Mouse (Mus musculus): Measurements from ENCODE around the gene Mag.
"Not testable (repeated sequence)": the region's sequence is repeated elsewhere in the genome, so short reads cannot be mapped to it uniquely, and the experiment has no call there.

Mag gene

DNA sequence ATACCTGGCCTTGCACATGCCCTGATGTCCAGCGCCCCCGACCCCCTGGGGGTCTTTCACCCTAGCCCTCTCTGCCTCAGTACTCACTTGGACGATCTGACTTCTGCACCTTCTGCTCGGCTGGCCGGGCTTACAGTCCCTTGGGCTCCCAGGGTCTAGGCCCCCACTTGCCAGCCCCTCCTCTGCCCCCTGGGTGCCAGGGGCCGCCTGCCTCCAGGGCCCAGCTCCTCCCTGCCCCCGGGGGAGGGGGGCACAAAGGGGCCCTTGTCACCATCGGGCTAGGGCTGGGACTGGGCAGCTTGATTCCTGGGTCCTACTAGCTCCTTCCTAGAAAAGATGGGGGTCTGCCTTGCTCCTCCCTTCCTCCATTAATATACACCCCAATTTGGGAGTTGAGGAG is at the start of gene Mag:
Gene Mag, minus strand, starts transcription at position 142 of the 400 bp plus-strand sequence.
- no peak for DNase-seq (ENCODE audit: low read depth)

DNA sequence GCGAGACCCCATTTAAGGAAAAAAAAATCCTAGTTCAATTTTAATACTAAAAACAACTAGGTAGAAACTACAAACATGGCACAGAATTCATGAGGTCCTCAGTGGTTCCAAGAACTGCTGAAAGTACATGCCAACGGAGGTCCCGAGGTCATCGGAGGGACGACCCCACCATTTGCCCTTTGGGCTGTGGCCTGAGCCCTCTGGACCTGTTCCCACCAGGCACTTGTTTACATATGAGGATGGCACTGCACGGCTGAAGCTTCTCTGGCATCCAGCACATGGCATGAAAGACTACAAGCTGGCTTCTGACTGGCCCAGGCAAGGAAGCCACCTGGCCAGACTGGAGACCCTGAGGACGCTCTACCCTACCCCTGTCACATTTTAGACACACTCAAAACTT is 49.7 kb upstream of the Mag start:
- DNase-seq (ENCODE audit: low read depth) = no peak

DNA sequence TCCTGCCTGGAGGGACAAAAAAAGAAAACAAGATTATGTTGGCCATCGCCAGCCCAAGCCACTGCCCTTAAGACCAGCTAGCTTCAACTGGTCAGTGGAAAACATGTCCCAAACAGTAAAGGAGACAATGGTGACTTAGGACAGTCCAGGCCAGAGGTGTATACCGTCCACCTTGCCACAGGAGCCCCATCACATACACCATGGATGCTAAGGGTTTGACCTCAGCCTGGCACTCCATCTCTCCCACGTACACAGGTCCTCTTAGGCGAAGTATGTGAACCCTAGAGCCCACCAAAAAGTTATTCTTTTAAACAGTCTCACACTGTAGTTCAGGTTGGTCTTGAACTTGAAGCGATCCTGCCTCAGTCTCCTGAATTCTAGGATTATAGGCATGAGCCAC is 48.2 kb upstream of the Mag start:
- no peak for DNase-seq (ENCODE audit: low read depth)

DNA sequence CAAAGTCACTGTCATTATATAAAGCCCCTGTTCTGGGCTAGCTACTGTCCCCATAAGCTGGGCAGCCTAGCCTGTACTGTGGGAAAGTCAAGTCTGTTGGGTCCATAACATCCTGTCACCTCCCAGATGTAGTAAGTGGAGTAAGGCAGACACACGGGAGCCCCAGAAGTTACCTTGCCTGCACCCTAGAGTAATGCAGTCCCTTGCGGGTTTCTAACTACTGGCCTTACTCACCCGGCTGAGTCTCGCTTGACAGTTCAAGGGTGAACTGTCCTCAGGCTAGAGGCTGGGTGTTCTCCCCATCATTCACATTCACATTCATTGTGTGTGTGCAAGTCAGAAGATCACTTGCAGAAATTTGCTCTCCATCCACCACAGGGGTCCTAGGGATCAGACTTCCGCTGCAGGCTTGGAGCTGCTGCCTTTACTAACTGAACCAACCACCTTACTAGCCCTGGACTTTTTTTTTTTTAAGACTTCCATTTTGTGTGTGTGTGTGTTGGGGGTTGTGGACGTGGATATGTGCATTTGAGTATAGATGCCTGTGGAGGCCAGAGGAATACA is 45.2 kb upstream of the Mag start:
- no peak for DNase-seq (ENCODE audit: low read depth)

DNA sequence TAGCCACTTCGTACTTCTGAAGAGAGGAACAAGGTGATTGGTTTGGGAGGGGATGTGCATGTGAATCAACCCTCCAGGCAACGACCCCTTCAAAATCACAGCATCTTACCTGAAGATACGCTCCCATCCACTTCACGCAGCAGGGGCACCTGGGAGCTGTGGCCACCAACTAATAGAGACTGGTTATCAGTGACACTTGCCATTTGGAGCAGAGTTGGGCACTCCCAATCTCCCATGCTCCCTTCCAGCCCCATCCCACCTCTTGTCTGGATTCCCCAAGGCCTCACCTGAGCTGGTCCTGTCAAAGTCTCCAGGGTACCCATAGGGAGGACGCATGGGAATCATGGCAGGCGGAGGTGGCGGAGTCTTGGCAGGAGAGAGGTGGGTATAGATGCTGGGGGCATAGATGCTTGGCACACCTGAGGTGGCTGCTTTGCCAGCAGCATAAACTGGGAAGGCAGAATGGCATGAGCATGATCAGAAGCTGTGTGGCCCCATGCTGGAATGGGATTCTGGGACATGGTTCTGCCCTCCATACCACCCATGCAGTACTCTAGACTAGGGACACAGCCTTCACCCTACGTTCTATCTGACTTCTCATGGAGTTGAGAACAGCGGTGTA is 44.3 kb upstream of the Mag start:
- no peak for DNase-seq (ENCODE audit: low read depth)

DNA sequence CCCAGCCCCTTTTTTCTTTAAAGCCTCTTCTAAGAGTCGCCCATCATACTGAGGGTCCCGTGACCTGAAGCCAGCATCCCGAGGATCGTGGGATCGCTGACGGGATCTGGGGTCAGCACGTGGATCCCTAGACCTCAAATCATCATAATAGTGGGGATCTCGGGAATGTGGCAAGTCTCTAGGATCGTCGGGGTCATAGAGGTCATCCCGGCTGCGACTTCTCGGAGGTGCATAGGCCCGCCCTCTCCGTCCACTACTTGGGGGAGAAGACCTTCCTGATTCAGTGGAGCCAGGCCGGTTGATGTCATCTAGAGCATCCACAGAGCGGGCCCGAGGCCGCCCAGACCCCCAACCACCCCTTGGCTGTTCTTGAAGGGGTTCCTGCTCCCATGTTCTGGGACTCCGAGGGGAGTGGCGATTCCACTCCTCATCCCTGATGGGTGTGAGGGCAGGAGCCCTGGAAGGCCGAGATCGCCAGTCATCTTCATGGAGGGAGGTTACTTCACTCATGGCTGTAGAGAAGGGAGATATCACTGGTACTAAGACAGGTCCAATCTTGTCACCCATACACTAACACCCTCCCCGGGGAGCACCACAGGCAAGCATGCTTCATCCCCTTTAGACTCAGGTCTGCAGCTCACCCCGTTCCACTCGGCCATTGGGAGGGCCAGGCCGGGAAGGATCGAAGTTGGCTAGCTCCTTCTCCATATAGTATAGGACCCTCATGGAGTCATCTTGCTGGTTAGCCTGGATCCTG is 43.6 kb upstream of the Mag start:
- DNase-seq (ENCODE audit: low read depth) = no peak

DNA sequence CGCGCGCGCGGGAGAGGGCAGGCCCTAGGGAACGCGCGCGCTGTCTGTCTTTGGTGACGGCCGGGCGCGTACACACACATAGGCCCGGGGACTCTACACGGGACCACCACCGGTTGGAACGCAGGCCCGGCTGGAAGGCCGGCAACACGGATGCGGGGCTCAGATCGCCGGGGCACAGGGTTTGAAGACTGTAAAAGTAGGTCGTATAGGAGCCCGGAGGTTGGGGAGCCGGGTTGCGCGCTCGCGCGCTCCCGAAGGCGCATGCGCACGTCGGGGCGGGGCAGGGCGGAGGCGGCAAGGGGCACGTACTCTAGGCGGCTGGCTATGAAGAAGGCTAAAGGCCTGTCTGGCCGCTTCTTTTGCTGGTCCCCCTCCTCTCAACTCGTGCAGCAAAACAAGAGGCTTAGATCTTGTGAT is 42.7 kb upstream of the Mag start:
- peak; percentile 70 for DNase-seq (ENCODE audit: low read depth)

DNA sequence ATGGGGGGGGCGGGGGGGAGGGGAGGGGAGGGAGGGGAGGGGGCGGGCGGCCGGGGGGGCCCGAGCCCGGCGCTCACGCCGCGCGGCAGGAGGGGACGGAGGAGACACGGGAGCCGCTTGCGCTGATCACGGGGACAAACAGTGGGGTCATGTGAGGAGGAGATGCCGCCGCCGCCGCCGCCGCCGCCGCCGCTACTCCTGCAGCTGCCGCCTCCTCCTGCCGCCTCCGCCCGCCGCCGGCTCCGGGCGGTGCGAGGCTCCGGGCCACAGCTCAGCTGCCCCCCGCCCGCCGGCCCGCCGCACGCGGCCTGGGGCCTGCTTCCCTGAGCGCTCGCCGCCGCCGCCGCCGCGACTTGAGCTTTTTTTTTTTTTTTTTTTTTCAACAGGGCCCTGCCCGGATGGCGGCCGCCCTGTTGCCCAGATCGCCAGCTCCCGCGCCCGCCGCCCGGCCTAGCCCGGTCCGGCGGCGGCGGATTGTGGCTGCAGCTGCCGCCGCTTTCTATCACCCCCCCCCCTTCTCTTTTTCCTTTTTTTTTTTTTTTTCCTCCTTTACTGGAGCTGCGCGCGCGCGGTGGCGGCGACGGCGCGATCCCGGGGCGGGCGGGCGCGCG is 42.2 kb upstream of the Mag start, which contains the start of gene Usf2:
Gene Usf2, minus strand, starts transcription at position 48 of the 611 bp plus-strand sequence.
- no peak for DNase-seq (ENCODE audit: low read depth)

DNA sequence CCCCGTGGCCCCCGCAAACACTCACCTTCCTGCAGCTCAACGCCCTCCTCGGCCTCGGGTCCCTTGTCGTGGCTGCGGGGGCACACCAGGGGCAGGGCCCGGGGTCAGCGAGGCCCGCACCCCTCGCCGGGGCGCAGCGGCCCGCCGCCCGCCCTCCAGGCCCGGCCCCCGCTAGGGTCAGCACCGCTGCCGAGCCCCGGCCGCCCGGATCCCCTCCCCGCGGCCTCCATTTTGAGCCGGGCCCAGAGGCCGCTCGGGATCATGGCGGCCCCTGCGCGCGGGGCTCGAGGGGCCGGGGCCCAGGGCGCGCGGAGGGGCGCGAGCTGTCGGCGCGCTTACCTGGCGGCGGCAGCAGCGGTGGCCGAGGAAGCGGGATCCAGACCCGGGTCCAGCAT is 41.7 kb upstream of the Mag start:
- no peak for DNase-seq (ENCODE audit: low read depth)

DNA sequence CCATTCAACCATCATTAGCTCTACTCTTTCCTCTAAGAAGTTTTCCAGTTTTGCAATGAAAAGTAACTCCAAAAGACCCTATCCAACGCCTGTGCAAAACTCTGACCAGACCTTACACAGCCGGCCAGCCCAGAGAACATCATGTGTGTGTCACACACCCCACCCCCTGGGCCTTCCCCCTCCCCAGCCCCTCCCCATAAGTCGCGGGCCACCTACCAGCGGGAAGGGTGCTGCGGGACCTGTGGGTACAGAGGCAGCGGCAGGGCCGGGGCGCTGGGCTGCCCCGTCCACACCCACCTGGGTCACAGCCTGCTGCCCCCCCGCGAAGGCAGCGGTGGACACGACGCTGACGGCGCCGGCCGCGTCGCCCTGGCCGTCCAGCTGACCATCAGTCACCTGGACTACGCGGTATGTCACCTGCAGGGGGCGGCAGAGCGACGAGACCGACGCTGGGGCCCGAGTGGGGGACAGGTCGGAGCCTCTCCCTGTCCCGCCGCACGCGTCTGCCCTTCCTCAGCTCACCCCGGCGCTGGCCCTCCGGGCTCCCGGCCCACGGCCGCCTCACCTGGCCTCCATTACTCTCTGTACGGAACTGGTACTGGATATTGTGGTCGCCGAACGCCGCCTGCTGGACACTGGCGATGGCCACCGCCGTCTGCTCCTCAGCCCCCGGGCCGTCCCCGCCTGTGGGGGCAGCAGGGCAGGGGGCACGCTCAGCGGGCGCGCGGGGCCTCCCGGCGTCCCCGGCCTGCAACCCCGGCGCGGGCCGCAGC is 41.1 kb upstream of the Mag start:
- peak; percentile 49 for DNase-seq (ENCODE audit: low read depth)

DNA sequence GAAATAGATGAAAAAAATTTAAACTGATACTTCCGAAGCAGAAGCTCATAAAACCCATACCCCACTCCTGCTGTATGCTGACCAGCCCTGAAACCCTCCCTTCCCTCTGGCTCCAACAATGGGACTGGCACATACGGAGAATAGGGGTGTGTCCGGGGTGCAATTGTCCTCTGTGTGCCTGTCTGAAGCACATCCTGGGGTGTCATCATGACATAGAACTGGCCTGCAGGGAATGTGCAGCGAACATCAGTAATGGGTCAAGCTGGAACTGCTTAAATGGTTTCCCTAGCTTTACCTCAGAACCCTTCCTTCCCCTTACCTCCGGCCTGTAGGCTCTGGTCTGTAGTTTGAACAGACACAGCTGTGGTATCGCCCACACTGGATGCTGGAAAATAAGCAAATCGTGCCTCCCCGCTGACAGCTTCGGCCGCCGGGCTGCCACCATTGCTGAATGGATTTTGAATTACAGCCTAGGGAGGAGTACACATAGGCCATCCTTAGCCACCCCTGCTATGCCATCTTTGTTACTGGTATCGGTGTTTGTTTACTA is 40.4 kb upstream of the Mag start:
- DNase-seq (ENCODE audit: low read depth) = no peak

DNA sequence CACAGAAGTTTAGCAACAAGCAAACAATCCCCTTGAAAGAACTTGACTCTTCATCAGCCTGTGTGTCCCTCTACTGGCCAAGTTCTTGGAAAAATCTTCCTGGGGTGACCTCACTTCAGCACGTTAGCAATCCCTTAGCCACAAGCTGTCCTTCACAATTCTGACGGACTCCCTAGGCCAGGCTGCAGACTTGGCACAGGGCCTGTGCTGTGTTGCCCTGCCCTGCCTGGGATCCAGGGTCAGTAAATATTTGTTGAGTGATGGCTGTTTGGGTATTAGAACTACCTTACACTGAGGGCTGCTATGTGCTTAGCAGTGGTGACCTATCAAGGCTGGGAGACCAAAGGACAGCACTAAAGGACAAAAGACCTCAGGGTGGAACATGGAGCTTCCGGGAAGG is 39.4 kb upstream of the Mag start:
- DNase-seq (ENCODE audit: low read depth) = no peak

DNA sequence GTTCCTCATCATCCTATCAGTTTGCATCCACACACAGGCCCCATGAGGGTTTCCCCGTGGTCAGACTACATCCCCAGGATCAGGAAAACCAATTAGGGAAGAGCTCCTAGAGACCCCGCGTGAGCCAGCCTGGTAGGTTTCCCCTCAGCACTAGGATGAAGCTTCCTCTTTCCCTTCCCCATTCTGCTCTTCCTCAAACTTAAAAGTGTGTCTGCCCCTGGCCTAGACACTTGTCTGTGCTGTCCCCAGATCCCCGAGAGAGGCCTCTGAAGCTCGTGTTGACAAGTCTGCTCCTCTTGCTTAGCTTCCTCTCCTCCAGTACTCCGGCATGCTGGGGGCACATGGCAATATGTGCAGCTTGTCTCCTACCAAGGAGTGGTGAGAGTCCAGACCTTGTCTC is 38.8 kb upstream of the Mag start:
- DNase-seq (ENCODE audit: low read depth) = no peak

DNA sequence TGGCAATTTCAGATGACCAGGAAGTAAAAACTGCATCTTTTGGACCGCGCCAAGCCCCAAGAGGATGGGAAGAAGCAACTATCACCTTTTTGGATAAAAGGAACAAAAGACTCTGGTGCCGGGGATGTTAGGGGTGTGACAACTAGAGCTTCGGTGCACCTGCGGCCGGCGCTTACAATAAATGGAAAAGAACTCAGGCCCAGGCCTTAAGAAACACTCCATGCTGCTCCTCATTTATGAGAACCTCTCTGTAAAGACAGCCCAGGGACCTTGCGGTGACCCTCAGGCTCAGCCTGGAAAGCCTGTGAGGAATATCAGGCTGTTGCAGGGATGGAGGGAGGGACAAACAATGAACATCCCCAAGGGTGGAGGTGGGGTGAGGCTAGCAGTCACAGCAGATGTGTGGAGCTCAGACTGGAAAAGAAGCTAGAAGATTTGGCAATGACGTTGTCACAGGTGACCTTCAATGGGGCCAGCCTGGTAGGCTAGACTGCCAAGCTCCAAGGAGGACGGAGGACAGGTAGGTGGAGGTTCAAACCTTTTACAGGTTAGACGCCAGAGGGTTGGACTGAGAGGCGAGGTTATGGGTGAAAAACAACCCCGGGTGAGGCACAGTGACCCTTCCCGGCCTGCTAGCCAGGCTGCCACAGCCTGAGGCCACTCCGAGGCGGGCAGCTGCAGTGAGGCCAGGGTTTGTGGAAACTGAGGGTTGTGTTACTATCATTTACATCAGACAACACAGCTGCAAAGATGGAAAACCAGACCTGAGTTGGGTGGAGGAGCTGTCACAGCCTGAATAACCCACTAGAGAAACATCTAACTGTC is 38.0 kb upstream of the Mag start:
- no peak for DNase-seq (ENCODE audit: low read depth)

DNA sequence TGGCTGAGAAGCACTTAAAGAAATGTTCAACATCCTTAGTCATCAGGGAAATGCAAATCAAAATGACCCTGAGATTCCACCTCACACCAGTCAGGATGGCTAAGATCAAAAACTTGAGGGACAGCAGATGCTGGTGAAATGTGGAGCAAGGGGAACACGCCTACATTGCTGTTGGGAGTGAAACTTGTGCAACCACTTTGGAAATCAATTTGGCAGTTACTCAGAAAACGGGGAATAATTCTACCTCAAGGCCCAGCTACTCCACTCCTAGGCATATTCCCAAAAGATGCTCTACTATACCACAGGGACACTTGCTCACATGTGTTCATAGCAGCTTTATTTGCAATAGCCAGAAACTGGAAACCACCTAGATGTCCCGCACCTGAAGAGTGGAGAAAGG is 35.2 kb upstream of the Mag start:
- not testable (repeated sequence) for DNase-seq (ENCODE audit: low read depth)

DNA sequence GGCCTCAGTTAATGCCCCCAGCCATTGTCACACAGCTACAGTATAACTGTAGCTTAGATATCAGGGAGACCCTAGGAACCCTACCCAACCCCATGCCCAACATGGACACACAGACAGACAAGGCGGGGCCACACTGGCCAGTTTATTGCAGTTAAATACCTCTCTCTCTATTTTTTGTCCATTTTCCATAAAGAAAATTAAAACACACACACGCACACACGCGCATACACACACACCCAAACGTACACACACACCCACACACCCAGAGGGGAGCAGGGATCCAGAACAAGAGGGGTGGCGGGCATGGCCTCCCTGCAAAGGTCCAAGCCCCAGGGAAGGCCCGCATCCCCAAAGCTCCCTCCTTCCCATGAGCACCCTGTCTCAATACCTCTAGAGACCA is 31.2 kb upstream of the Mag start:
- DNase-seq (ENCODE audit: low read depth) = no peak

DNA sequence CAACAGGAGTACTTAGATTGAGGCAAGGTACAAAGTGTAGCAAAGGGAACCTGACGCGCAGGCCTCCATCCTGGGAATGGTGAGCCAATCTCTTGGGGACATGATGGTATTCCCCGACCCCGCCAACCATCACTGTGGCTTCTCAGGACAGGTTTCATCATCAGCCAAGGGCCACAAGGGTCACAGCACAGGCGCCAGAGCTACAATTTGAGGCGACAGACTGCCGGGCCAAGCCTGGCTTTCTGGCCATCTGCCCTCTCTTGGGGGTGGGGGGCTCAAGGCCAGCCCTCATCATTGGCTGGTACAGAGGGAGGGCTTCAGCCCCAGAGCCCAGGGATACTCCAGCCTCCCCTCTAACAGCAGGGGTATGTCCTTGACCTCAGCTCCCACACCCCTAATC is 30.8 kb upstream of the Mag start:
- DNase-seq (ENCODE audit: low read depth) = not testable (repeated sequence)

DNA sequence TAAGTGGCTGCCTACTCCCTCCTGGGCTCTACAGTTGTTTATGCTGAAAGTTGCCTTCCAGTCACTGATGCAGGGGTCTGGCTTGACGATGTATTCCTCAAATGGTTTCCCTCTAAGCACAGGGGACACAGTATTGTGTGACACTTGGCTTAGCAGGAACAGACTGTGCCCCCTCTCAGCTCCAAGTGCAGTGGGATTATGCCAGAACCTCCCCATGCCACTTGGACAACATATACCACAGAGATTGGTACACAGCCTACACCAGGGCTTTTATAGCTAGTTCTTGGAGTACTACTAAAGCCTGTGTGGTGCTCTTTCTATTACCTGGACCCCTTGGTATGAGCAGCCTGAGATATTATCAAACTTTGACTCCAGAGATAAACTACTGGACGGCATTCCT is 30.0 kb upstream of the Mag start:
- DNase-seq (ENCODE audit: low read depth) = not testable (repeated sequence)

DNA sequence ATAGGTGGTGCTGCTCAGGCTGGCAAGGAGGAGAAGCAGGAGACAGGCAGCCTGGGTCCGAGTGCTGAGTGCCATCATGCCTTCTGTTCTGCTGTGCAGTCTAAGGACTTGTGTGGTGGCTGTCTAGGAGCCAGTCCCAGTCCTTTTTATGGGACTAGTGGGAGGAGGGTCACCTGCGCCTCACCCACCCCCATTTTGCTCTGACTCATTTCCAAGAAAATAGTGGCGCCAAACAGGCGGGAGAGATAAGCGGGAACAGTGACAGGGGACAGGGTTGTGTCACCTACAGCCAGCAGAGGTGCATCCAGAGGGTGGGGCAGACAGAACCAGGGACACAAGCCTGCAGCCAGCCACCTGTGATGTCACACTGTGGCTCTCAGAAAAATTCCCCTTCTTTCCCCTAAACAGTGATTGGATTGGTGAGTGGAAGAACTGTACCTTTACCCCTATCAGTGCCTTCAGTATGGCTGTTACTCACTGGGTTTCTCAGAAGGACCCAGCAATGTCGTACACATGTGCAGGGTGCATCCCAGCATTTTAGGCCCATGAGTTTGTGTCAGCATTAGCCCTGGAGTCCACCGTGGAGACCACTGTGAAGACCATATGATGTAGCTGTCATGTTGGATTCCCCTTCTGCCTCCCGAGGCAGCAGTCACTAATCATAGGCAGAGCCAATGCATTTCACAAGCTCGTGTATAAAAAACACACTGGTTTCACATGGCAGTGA is 29.4 kb upstream of the Mag start, which contains the start of gene Hamp:
Gene Hamp, minus strand, starts transcription at position 124 of the 727 bp plus-strand sequence.
- no peak for DNase-seq (ENCODE audit: low read depth)

DNA sequence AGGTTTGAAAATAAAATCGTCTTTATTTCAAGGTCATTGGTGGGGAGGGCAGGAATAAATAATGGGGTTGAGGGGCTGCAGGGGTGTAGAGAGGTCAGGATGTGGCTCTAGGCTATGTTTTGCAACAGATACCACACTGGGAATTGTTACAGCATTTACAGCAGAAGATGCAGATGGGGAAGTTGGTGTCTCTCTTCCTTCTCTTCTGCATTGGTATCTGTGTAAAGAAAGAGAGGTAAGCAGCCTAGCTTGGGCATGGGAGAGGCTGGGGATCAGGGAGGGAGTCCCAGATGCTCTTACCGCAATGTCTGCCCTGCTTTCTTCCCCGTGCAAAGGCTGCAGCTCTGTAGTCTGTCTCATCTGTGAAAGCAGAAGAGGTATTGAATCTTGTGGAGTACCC is 27.7 kb upstream of the Mag start:
- DNase-seq (ENCODE audit: low read depth) = not testable (repeated sequence)
